Mouse (Mus musculus): ENCODE results near the gene 4921504E06Rik.

The 4921504E06Rik gene

GRCm38 (mm10) chr2:19553821-19554592, at the start of gene 4921504E06Rik:
Gene 4921504E06Rik (minus strand): TSS chr2:19553914.
- peak; percentile 94 for DNase-seq

GRCm38 (mm10) chr2:19601386-19601925, 47.7 kb upstream of the 4921504E06Rik start:
- no peak for DNase-seq

- DNase-seq = no peak
Measured at GRCm38 (mm10) chr2:19600860-19601259, 47.1 kb upstream of the 4921504E06Rik start.

GRCm38 (mm10) chr2:19599801-19600200, 46.1 kb upstream of the 4921504E06Rik start:
- DNase-seq = no peak

GRCm38 (mm10) chr2:19596988-19597387, 43.3 kb upstream of the 4921504E06Rik start:
- no peak for DNase-seq

- no peak for DNase-seq
Measured at GRCm38 (mm10) chr2:19596426-19596825, 42.7 kb upstream of the 4921504E06Rik start.

- no peak for DNase-seq
Measured at GRCm38 (mm10) chr2:19594856-19595255, 41.1 kb upstream of the 4921504E06Rik start.

GRCm38 (mm10) chr2:19579846-19580245, 26.1 kb upstream of the 4921504E06Rik start:
- DNase-seq = no peak

GRCm38 (mm10) chr2:19579180-19579579, 25.5 kb upstream of the 4921504E06Rik start:
- DNase-seq = no peak

GRCm38 (mm10) chr2:19562114-19562829, 8.6 kb upstream of the 4921504E06Rik start:
- DNase-seq = peak; percentile 30

- DNase-seq = no peak
Measured at GRCm38 (mm10) chr2:19560654-19561053, 6.9 kb upstream of the 4921504E06Rik start.

GRCm38 (mm10) chr2:19560071-19560470, 6.4 kb upstream of the 4921504E06Rik start:
- no peak for DNase-seq

- no peak for DNase-seq
Measured at GRCm38 (mm10) chr2:19551396-19551795, 2.3 kb downstream of the 4921504E06Rik start.

GRCm38 (mm10) chr2:19540906-19541305, 12.8 kb downstream of the 4921504E06Rik start:
- DNase-seq = no peak

- DNase-seq = no peak
Measured at GRCm38 (mm10) chr2:19529428-19529827, 24.3 kb downstream of the 4921504E06Rik start.

GRCm38 (mm10) chr2:19528797-19529196, 24.9 kb downstream of the 4921504E06Rik start:
- DNase-seq = peak; percentile 81

- no peak for DNase-seq
Measured at GRCm38 (mm10) chr2:19524071-19524470, 29.6 kb downstream of the 4921504E06Rik start.

GRCm38 (mm10) chr2:19521662-19522061, 32.1 kb downstream of the 4921504E06Rik start:
- peak; percentile 9 for DNase-seq

- no peak for DNase-seq
Measured at GRCm38 (mm10) chr2:19520617-19521016, 33.1 kb downstream of the 4921504E06Rik start.

- DNase-seq = peak; percentile 80
Measured at GRCm38 (mm10) chr2:19519768-19520167, 33.9 kb downstream of the 4921504E06Rik start.

- DNase-seq = peak; percentile 20
Measured at GRCm38 (mm10) chr2:19517952-19518351, 35.8 kb downstream of the 4921504E06Rik start.

- no peak for DNase-seq
Measured at GRCm38 (mm10) chr2:19512381-19512780, 41.3 kb downstream of the 4921504E06Rik start.

- no peak for DNase-seq
Measured at GRCm38 (mm10) chr2:19511032-19511431, 42.7 kb downstream of the 4921504E06Rik start.

- no peak for DNase-seq
Measured at GRCm38 (mm10) chr2:19505744-19506143, 48.0 kb downstream of the 4921504E06Rik start.
